Mouse (Mus musculus): ENCODE data around the gene Prkce.

DNA sequence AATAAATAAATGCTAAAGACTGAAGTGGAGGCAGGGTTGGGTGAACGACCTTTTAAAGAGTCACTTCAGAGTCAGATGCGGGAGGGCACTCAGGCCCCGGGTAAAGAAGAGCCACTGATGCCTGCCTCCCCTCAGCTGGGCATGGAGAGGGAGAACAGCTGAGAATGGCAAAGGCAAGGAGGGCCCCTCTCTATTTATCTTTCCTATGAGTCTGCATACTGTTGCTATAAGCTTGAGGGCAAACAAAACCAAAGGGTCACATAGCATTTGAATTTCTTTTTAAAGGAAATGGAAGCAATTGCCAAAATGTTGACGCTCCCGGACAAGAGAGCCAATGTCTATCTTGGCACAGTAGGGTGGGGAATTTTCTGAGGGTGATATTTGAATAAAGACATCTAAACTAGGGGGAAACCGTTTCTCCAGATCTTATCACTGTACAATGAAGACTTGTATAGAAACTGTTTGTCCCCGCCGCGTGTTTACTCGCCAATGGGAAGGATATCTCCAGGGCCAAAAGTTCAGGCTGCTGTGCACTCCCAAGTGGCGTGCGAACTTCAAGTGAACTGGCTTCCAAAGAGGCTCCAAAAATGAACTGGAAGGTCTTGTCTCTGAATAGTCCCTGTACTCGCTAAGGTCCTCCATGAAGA, 347.5 kb downstream of the Prkce start:
- TF ChIP-seq POLR2A (IDR thresholded peaks at IDR 0.05; ENCODE audit: low read depth, low read length) (no peak), CTCF (IDR thresholded peaks at IDR 0.05; ENCODE audit: extremely low read depth, insufficient read length, insufficient replicate concordance, low read depth, low read length) (no peak)

All from small intestine, adult 2 months (tissue).